Mouse (Mus musculus) cerebral cortex, adult 2 months (tissue): ENCODE data around the gene Smurf1.

ENCODE experiments used
- WGBS: fragments of 180-500 bp; shearing (Covaris S2); methylation state at CpG from one replicate; pipeline ENCODE4 v1.1.7; 2018; 5-methylcytosine and 5-hydroxymethylcytosine counted together

Smurf1 gene

DNA sequence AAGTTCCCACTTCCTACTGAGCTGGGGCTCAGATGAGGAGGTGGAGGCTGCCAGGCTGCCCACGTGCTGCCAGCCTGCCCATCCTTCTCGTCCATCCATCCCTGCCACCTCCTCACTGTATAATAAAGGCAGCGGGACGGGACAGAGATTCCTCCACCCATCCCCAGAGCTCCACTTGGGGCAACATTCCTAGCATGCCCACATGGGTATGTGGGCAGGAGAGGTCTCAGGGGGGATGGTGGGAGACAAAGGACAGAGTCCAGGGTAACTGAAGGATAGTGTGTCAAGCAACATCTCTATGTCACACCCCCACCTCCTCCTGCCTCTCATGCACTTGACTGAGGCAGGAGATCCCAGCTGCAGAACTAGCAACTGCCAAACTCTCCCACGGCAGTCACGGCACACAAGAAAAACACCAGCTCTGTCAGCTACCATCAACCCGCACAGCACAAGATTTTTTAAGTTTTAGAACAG is 51.2 kb downstream of the Smurf1 start:
- 17% methylated on average over 7 of the region's 7 CpGs for WGBS

- 30% methylated on average over 16 of the region's 16 CpGs for WGBS
Observed at GRCm38 (mm10) chr5:144913923-144914322, 51.7 kb downstream of the Smurf1 start.

GRCm38 (mm10) chr5:144913361-144913760 is 52.3 kb downstream of the Smurf1 start:
- 62% methylated on average over 5 of the region's 5 CpGs for WGBS

GRCm38 (mm10) chr5:144912519-144913310 is 52.9 kb downstream of the Smurf1 start:
- WGBS: 78% methylated on average over 7 of the region's 7 CpGs

DNA sequence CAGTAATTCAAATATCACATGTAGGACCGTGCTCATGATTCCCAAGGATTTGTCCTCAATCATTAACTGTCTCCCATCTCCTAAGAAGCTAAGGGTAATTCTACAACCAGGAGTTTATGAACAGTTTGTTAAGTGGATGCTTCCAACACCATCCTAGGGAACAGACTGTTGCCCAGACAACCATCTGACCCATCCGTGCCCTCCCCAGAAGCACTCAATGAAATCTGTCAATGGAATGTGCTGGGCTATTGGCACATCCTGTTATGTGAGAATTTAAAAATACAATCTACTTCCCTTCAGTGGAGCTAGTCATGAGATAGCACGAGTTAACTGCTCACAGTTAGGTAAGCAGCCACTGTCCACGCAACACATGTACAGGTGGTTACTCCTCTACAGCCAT is 56.1 kb downstream of the Smurf1 start:
- 75% methylated on average over 4 of the region's 4 CpGs for WGBS

GRCm38 (mm10) chr5:144907591-144907990 is 58.1 kb downstream of the Smurf1 start:
- WGBS: 69% methylated on average over 2 of the region's 2 CpGs

DNA sequence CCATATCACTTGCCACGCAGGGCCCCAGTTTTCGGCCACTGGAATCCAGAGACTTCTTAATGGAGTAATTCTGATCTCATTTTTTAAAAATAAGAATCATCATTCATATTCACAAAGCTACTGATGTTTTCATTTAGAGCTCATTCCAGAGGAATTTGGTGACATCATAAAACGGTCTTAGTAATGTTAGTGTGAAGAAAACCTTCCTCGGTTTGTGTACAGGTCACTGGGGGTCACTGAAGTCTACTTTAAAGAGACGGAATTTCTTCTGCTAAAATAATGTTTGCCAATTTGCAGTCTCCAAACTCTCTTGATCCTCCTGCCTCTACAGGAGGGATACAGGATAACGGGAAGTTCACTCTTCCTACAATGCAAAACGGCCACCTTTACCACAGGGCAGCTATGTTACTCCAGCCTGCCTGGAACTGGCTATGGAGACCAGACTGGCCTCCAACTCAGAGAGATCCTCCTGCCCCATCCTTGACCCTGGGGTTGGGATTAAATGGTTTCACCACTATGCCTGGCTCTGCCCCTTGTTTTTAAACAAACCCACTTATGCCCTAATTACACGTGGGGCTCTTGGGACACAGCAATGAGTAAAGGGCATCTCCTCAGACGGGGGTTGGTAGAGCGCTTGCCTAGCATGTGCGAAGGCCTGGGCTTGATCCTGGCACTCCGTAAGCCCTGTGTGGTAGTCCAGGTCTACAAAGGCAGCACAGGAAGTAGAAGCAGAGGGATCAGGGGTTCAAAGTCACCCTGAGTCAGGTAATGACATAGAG is 61.1 kb downstream of the Smurf1 start:
- 76% methylated on average over 12 of the region's 12 CpGs for WGBS

DNA sequence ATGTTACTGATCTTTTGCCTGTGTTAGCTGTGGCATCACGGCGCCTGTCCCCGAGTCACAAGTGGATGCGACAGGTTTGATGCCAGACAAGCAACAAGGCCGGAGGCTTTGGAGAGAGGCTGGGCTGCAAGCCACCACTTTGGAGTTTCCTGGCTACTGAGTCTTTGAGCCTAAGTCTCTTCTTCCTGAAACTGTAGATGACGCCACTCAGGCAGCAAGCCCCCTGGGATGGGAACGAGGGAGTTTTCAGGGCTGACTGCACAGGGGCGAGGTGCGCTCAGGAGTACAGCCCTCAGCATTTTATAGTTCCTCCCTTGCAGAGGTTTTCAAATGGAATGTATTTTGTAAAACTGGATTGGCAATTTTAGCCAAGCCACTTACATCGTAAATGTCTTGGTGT is 63.9 kb downstream of the Smurf1 start:
- WGBS: 76% methylated on average over 10 of the region's 10 CpGs

GRCm38 (mm10) chr5:144901035-144901434 is 64.6 kb downstream of the Smurf1 start:
- WGBS: 95% methylated on average over 7 of the region's 7 CpGs

- WGBS: 54% methylated on average over 7 of the region's 7 CpGs
Observed at GRCm38 (mm10) chr5:144898448-144899052, 67.1 kb downstream of the Smurf1 start.

DNA sequence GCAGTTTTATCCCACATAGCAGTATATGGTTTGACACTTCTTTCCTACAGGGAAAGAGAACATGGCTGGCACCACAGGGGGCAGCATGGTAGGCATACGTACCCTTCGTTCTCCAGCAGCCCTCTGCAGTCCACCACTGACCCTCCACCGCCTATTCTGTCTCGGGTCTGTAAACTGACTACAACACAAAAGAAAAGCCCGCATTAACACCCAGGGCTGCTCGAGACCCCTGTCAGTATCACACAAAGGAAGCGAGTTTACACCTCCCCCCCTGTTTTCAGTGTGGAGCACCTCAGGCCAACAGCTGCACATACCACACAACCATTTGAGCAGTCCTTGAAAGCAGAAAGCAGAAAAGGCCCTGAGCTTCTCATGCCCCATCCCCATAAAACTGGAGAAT is 67.8 kb downstream of the Smurf1 start:
- 77% methylated on average over 7 of the region's 7 CpGs for WGBS

DNA sequence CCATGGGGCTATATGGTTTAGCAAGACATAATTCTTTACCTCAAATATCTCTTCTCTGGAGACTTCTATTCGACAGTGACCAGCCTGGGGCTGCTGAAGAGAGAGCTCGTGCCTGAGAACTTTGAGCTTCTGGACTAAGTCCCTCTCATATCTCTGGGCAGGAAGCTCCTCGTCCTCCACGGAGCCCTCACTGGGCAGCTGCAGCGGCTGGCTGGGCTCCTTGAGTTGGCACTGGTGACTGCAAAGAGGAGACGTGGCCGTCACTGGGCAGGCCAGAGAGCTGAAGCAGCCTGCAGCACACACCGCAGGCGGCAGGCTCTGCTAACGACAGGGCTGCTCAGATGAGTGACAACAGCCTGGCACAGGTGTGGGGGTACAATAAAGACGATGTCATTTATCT is 74.4 kb downstream of the Smurf1 start:
- 67% methylated on average over 11 of the region's 11 CpGs for WGBS

- WGBS: 91% methylated on average over 9 of the region's 9 CpGs
Observed at GRCm38 (mm10) chr5:144885968-144886650, 79.5 kb downstream of the Smurf1 start.

DNA sequence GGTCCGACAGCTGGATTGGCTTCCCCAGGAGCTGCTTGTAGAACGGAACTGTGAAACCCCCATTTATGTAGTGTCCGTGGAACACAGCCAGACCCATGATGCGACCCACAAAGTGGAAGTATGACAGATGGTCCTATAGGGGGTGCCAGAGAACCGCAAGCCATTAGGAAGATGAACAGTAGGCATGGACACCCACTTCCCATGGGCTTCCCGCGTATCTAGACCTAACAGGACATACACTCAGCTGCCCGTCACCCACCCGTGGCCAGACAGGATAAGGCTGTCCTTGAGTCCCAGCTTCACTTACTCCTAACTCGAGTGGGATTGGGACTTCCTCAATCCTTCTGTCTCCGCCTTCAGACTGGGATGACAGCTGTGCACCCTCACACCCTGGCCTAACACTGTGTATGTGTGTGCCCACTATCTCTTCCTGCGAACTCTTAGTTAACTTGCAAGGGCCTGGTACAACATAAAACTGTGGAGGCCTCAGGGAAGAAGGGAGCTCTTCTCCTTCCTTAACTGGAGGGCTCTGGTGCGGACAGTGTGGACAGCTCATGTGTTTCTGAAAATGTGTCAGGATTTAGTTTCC is 80.9 kb downstream of the Smurf1 start:
- WGBS: 49% methylated on average over 13 of the region's 13 CpGs

DNA sequence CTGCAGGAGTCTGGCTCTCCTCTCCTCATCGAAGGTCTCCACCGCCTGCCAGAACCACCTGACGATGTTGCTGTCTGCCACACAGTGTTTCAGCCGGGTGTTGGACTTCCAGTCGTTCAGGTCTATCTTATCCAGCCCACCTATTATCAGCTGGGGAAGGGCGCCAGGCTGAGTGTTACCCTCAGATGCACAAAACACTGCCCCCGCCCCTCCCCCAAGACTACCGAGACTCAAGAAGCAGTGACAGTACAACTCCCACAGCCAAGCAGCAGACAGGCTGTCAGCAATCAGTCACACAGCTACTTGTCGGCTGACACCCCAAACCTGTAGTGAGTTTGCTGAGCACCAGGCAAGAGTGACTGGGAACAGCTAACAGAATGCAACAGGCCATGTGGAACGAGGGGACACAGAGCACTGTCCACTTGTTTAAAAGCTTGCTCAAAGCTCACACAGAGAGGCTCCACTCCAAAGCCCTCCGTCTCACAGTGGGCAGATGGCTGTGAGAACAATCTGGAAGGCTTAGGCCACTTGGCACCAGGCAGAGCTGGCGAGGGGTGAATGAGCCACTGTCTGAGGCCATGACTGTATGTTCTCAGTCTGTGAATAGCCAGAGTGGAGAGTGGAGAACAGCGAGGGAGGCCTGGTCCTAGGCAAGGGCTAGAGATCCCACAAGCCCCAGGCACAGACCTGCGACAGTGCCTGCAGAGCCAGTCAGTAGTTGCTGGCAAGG is 83.8 kb downstream of the Smurf1 start:
- WGBS: 73% methylated on average over 14 of the region's 14 CpGs

DNA sequence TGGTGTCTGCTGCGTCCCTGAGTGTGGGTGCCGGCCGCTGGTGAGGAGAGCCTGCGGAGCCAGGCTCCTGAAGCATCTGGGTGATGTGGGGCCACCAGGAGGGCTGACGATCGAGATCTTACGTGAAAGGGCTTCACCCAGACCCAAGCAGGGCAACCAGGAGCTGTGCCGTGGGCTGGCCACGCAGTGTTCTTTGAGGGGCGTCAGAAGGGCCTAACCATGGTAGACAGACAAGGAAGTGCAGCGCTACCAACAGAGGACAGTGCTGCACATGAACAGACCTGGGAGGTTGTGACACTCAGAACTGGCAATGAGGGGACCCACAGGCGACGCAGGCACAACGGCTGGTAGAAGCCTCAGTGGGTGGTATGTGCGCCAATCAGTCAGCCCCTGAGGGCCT is 88.6 kb downstream of the Smurf1 start:
- 93% methylated on average over 15 of the region's 15 CpGs for WGBS

GRCm38 (mm10) chr5:144875892-144876291 is 89.8 kb downstream of the Smurf1 start:
- 10% methylated on average over 13 of the region's 13 CpGs for WGBS

GRCm38 (mm10) chr5:144875227-144875626 is 90.4 kb downstream of the Smurf1 start:
- 92% methylated on average over 6 of the region's 6 CpGs for WGBS

- WGBS: 89% methylated on average over 3 of the region's 3 CpGs
Observed at GRCm38 (mm10) chr5:144872867-144873266, 92.8 kb downstream of the Smurf1 start.

DNA sequence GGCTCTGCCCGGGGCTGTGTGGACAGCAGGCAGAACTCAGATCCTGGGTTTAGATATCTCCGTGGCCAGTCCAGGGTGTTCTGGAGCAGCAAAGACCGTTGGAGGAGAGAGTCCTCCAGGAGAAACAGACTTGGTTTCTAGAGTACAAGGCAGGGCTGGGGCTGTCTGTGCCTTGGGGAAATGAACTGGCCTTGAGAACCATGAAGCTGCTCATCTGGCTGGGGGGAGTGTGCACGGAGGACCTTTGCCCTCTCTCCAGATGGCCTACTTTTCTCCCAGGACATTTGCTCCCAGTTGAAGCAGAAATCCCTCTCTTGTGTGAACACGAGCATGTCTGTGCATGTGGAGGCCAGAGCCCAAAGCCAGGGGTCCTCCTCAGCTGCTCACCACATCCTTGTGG is 93.3 kb downstream of the Smurf1 start:
- 89% methylated on average over 5 of the region's 5 CpGs for WGBS

DNA sequence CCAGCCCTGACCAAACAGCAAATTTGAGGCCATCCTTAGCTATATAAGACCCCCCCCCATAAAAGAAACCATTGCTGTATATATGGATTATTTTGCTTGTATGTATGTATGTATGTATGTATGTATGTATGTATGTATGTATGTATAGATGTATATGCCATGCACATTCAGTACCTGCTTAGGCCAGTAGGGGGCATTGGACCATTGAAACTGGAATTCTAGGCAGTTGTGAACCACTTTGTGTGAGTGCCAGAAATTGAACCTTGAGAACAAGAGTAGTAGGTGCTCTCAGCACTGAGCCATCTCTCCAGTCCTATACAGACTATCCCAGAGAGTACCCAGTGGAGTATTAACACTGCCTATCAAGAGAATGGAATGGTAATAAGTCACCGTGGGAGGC is 93.9 kb downstream of the Smurf1 start:
- WGBS: 97% methylated on average over 1 of the region's 1 CpGs
